Mouse (Mus musculus) CD4-positive, CD25-positive, alpha-beta regulatory T cell, adult 4 months (primary cell): Measurements from ENCODE around the gene Ppp3ca. TPM values are rescaled to one million over a fixed set of nuclear protein-coding genes. Genes with fewer than 3 reads are reported as not detected.

ENCODE experiments used
- ATAC-seq: one replicate; pipeline ENCODE4 v1.8.0; 2017
- polyA plus RNA-seq, 2 experiments: library from polyadenylated mRNA; unstranded; fragments of 100-300 nt; shearing (Covaris generic); gene quantifications; one replicate each; pipeline ENCODE4 v1.2.1; 2017

Gene Ppp3ca
- polyA plus RNA-seq, 2 experiments from 2014 or later: 17.9 to 31.8 TPM

GRCm38 (mm10) chr3:136864306-136864705, 194.4 kb downstream of the Ppp3ca start:
- ATAC-seq: no peak

GRCm38 (mm10) chr3:136865176-136865859, 195.4 kb downstream of the Ppp3ca start:
- no peak for ATAC-seq

GRCm38 (mm10) chr3:136866095-136866494, 196.2 kb downstream of the Ppp3ca start:
- ATAC-seq: no peak

GRCm38 (mm10) chr3:136866571-136866970, 196.6 kb downstream of the Ppp3ca start:
- no peak for ATAC-seq

GRCm38 (mm10) chr3:136867366-136867765, 197.4 kb downstream of the Ppp3ca start:
- no peak for ATAC-seq

GRCm38 (mm10) chr3:136871772-136872532, 202.0 kb downstream of the Ppp3ca start:
- ATAC-seq: no peak

GRCm38 (mm10) chr3:136872533-136873095, 202.7 kb downstream of the Ppp3ca start:
- ATAC-seq: no peak

GRCm38 (mm10) chr3:136873809-136874449, 204.0 kb downstream of the Ppp3ca start:
- ATAC-seq: no peak

GRCm38 (mm10) chr3:136874566-136874965, 204.6 kb downstream of the Ppp3ca start:
- no peak for ATAC-seq

- ATAC-seq: no peak
Observed at GRCm38 (mm10) chr3:136887741-136888140, 217.8 kb downstream of the Ppp3ca start.

GRCm38 (mm10) chr3:136892140-136892539, 222.2 kb downstream of the Ppp3ca start:
- ATAC-seq: no peak

GRCm38 (mm10) chr3:136893596-136894402, 223.9 kb downstream of the Ppp3ca start:
- ATAC-seq: no peak

- ATAC-seq: peak; percentile 57
Observed at GRCm38 (mm10) chr3:136895498-136895897, 225.6 kb downstream of the Ppp3ca start.

GRCm38 (mm10) chr3:136896276-136896675, 226.4 kb downstream of the Ppp3ca start:
- ATAC-seq: no peak

- ATAC-seq: no peak
Observed at GRCm38 (mm10) chr3:136899744-136900143, 229.8 kb downstream of the Ppp3ca start.

- no peak for ATAC-seq
Observed at GRCm38 (mm10) chr3:136900986-136901385, 231.1 kb downstream of the Ppp3ca start.

GRCm38 (mm10) chr3:136902776-136903175, 232.9 kb downstream of the Ppp3ca start:
- ATAC-seq: no peak

GRCm38 (mm10) chr3:136905577-136905976, 235.7 kb downstream of the Ppp3ca start:
- peak; percentile 70 for ATAC-seq

- ATAC-seq: no peak
Observed at GRCm38 (mm10) chr3:136909534-136909933, 239.6 kb downstream of the Ppp3ca start.

- no peak for ATAC-seq
Observed at GRCm38 (mm10) chr3:136911276-136911675, 241.4 kb downstream of the Ppp3ca start.

GRCm38 (mm10) chr3:136917080-136917479, 247.2 kb downstream of the Ppp3ca start:
- no peak for ATAC-seq

GRCm38 (mm10) chr3:136933071-136933470, 263.1 kb downstream of the Ppp3ca start:
- no peak for ATAC-seq
